Mouse (Mus musculus): ENCODE data around the gene Klhdc9. TPM values are rescaled to one million over a fixed set of nuclear protein-coding genes. Genes with fewer than 3 reads are reported as not detected.

Klhdc9 gene
- 9.3 and 10.6 TPM in 2 replicates for polyA plus RNA-seq (2021; fragmentation: Nextera tagmentation)
- long read RNA-seq, experiment 1, transcript Klhdc9-201 (4 exons, 1,558 nt): major isoform, 23 of 25 reads
- long read RNA-seq, experiment 1, partial matches to known transcripts: 1 of 25 reads
- long read RNA-seq, experiment 1, other reads (novel, unspliced or antisense): 1 of 25 reads
- long read RNA-seq, experiment 2, transcript Klhdc9-201 (4 exons, 1,558 nt): major isoform, 8 of 16 reads
- long read RNA-seq, experiment 2, partial matches to known transcripts: 6 of 16 reads
- long read RNA-seq, experiment 2, other reads (novel, unspliced or antisense): 2 of 16 reads

GRCm38 (mm10) chr1:171360656-171361055 is at the start of gene Klhdc9:
Gene Klhdc9, minus strand, starts transcription at chr1:171360798.

GRCm38 (mm10) chr1:171388376-171389102 is 27.9 kb upstream of the Klhdc9 start, which contains the start of gene Arhgap30:
Gene Arhgap30, plus strand, starts transcription at chr1:171388954.

GRCm38 (mm10) chr1:171369845-171370556 is 9.4 kb upstream of the Klhdc9 start, which contains the start of gene Nectin4:
Gene Nectin4, plus strand, starts transcription at chr1:171370099.

DNA sequence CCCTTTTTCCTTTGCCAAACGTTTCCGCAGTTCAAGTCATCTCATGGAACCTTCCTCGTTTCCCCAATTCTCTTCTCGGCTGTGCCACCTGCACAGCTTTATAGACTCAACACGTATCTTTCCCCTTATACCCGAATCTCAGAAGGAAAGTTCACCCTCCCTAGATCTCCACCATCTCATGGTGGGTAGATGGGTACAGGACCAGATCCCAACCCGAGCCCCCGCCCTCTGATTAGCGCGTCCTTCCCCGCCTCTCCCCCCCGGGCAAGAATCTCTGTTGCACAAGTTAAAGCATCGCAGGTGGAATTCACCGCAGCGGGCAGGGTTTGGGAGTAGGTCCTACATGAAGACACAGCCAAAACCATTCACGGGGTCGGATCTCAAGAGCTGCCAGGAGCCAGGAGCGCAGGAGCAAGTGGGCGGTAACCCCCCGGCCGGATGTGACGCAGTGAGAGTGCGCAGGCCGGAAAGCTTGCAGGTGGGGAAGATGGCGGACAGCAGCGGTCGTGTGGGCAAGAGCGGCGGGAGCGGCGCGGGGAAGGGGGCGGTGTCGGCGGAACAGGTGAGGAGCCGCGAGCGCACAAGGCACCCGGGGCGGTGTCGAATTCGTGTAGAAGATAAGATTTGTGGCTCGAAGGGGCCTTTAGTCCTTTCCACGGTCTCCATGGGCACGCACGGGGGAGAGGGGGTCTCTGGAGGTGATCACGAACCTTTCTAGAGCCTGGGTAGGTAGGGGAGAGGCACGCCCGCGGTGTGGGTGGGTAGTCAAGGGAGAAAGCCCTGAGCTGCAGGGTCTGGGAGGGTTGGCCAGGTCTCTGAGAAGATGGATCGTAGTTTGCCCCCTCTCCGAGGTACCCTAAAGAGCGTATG is 15.1 kb downstream of the Klhdc9 start, which contains the start of the genes Nit1 and Pfdn2:
Nit1 (minus strand) TSS at position 422 of the 870 bp plus-strand sequence.
Pfdn2 (plus strand) TSS at position 446 of the 870 bp plus-strand sequence.

GRCm38 (mm10) chr1:171328839-171329432 is 31.7 kb downstream of the Klhdc9 start, which contains the start of gene Dedd:
Gene Dedd, plus strand, starts transcription at chr1:171329145.

Other genes with a start within 250 kb of the Klhdc9 start
- 1.7 and 2.8 TPM in 2 replicates for gene Cfap126, start 246.9 kb downstream of the Klhdc9 start, polyA plus RNA-seq (2021; fragmentation: Nextera tagmentation)
- gene Sdhc, start 210.2 kb downstream of the Klhdc9 start, polyA plus RNA-seq (2021; fragmentation: Nextera tagmentation): 62.8 and 68.4 TPM in 2 replicates
- 0.10 and 0.14 TPM in 2 replicates for gene Mpz, start 210.1 kb downstream of the Klhdc9 start, polyA plus RNA-seq (2021; fragmentation: Nextera tagmentation)
- gene Pcp4l1, start 164.5 kb downstream of the Klhdc9 start, polyA plus RNA-seq (2021; fragmentation: Nextera tagmentation): 128 and 132 TPM in 2 replicates
- gene Nr1i3, start 146.8 kb downstream of the Klhdc9 start, polyA plus RNA-seq (2021; fragmentation: Nextera tagmentation): 0.09 and 0.15 TPM in 2 replicates
- 89.4 and 110 TPM in 2 replicates for gene Tomm40l, start 138.3 kb downstream of the Klhdc9 start, polyA plus RNA-seq (2021; fragmentation: Nextera tagmentation)
- 3.2 and 4.7 TPM in 2 replicates for gene Apoa2, start 135.7 kb downstream of the Klhdc9 start, polyA plus RNA-seq (2021; fragmentation: Nextera tagmentation)
- gene Fcer1g, start 126.4 kb downstream of the Klhdc9 start, polyA plus RNA-seq (2021; fragmentation: Nextera tagmentation): 94.0 and 105 TPM in 2 replicates
- gene Adamts4, start 110.4 kb downstream of the Klhdc9 start, polyA plus RNA-seq (2021; fragmentation: Nextera tagmentation): 4.4 and 4.5 TPM in 2 replicates
- gene Ndufs2, start 109.4 kb downstream of the Klhdc9 start, polyA plus RNA-seq (2021; fragmentation: Nextera tagmentation): 129 and 207 TPM in 2 replicates
- gene B4galt3, start 90.5 kb downstream of the Klhdc9 start, polyA plus RNA-seq (2021; fragmentation: Nextera tagmentation): 53.3 and 58.3 TPM in 2 replicates
- gene Ppox, start 79.6 kb downstream of the Klhdc9 start, polyA plus RNA-seq (2021; fragmentation: Nextera tagmentation): 9.7 and 14.4 TPM in 2 replicates
- 39.2 and 44.6 TPM in 2 replicates for gene Usp21, start 72.8 kb downstream of the Klhdc9 start, polyA plus RNA-seq (2021; fragmentation: Nextera tagmentation)
- gene Ufc1, start 65.8 kb downstream of the Klhdc9 start, polyA plus RNA-seq (2021; fragmentation: Nextera tagmentation): 171 and 203 TPM in 2 replicates
- 35.3 and 38.1 TPM in 2 replicates for gene Dedd, start 31.7 kb downstream of the Klhdc9 start, polyA plus RNA-seq (2021; fragmentation: Nextera tagmentation)
- 32.0 and 41.0 TPM in 2 replicates for gene Nit1, start 15.2 kb downstream of the Klhdc9 start, polyA plus RNA-seq (2021; fragmentation: Nextera tagmentation)
- 136 and 195 TPM in 2 replicates for gene Pfdn2, start 15.1 kb downstream of the Klhdc9 start, polyA plus RNA-seq (2021; fragmentation: Nextera tagmentation)
- 1.9 and 2.0 TPM in 2 replicates for gene Nectin4, start 9.3 kb upstream of the Klhdc9 start, polyA plus RNA-seq (2021; fragmentation: Nextera tagmentation)
- gene Arhgap30, start 28.2 kb upstream of the Klhdc9 start, polyA plus RNA-seq (2021; fragmentation: Nextera tagmentation): 0.60 and 0.85 TPM in 2 replicates
- 37.9 and 48.2 TPM in 2 replicates for gene Usf1, start 50.5 kb upstream of the Klhdc9 start, polyA plus RNA-seq (2021; fragmentation: Nextera tagmentation)
- 1.2 and 1.9 TPM in 2 replicates for gene Tstd1, start 58.1 kb upstream of the Klhdc9 start, polyA plus RNA-seq (2021; fragmentation: Nextera tagmentation)
- 8.6 TPM in 2 replicates for gene F11r, start 76.7 kb upstream of the Klhdc9 start, polyA plus RNA-seq (2021; fragmentation: Nextera tagmentation)
- gene Alyref2, start 142.7 kb upstream of the Klhdc9 start, polyA plus RNA-seq (2021; fragmentation: Nextera tagmentation): 6.7 and 7.4 TPM in 2 replicates
- not detected in 2 replicates for gene Itln1, start 174.5 kb upstream of the Klhdc9 start, polyA plus RNA-seq (2021; fragmentation: Nextera tagmentation)
- 0.09 TPM in 1 of 2 replicates, not detected in the other for gene Cd244a, start 198.4 kb upstream of the Klhdc9 start, polyA plus RNA-seq (2021; fragmentation: Nextera tagmentation)
- gene Ly9, start 246.6 kb upstream of the Klhdc9 start, polyA plus RNA-seq (2021; fragmentation: Nextera tagmentation): 0.10 and 0.15 TPM in 2 replicates